Mouse (Mus musculus) hindbrain, embryonic 16.5 days (tissue): Measurements from ENCODE around the gene Arhgap33. TPM values are rescaled to one million over a fixed set of nuclear protein-coding genes. Genes with fewer than 3 reads are reported as not detected.

Experiments used
- ATAC-seq: fragments of 200-750 bp; cut with Nextera tagmentation; 2 replicates; pipeline ENCODE4 v1.8.0; 2017; ENCODE audit warnings: moderate TSS enrichment, moderate library complexity
- H3K27ac ChIP-seq: fragments of 300-500 bp; sonication (generic); 2 replicates; pipeline ENCODE4 v1.5.1; 2014; ENCODE audit warnings: low read depth, mild to moderate bottlenecking, control low read depth, low read length, moderate library complexity
- H3K27me3 ChIP-seq: fragments of 300-500 bp; sonication (generic); replicated peaks from 2 replicates; pipeline ENCODE4 v1.6.1; 2014; ENCODE audit warnings: low read length; ENCODE audit not compliant: control insufficient read depth, insufficient read depth
- H3K36me3 ChIP-seq: fragments of 300-500 bp; sonication (generic); 2 replicates; pipeline ENCODE4 v1.6.1; 2014; ENCODE audit warnings: mild to moderate bottlenecking, low read length, moderate library complexity, mixed read lengths; ENCODE audit not compliant: control insufficient read depth, insufficient read depth
- H3K4me1 ChIP-seq: fragments of 300-500 bp; sonication (generic); 2 replicates; pipeline ENCODE4 v1.6.1; 2014; ENCODE audit warnings: low read depth, low read length; ENCODE audit not compliant: control insufficient read depth, insufficient read depth
- H3K4me2 ChIP-seq: fragments of 300-500 bp; sonication (generic); 2 replicates; pipeline ENCODE4 v1.6.1; 2014; ENCODE audit warnings: mild to moderate bottlenecking, low read length, control low read depth, moderate library complexity
- H3K4me3 ChIP-seq: fragments of 300-500 bp; sonication (generic); 2 replicates; pipeline ENCODE4 v1.5.1; 2014; ENCODE audit warnings: mild to moderate bottlenecking, low read length, control low read depth, moderate library complexity
- H3K9ac ChIP-seq: fragments of 300-500 bp; sonication (generic); 2 replicates; pipeline ENCODE4 v1.6.1; 2014; ENCODE audit warnings: low read depth, mild to moderate bottlenecking, control low read depth, low read length, moderate library complexity
- H3K9me3 ChIP-seq: fragments of 300-500 bp; sonication (generic); 2 replicates; pipeline ENCODE4 v1.6.1; 2014; ENCODE audit warnings: mild to moderate bottlenecking, low read length, moderate library complexity; ENCODE audit not compliant: control insufficient read depth
- WGBS: fragments of 180-500 bp; shearing (Covaris S2); extraction: QIAGEN DNeasy Blood & Tissue Kit; methylation state at CpG from one replicate; pipeline ENCODE4 v1.1.7; 2014; 5-methylcytosine and 5-hydroxymethylcytosine counted together
- polyA plus RNA-seq: library from polyadenylated mRNA; unstranded; fragments of >200 nt; fragmentation: Nextera tagmentation; extraction: Ambion mirVana; gene quantifications from 2 replicates; pipeline ENCODE4 v1.2.1, GENCODE M21; 2015

The Arhgap33 gene
- polyA plus RNA-seq, 1 experiment from 2014 or later = 94.8 TPM

DNA sequence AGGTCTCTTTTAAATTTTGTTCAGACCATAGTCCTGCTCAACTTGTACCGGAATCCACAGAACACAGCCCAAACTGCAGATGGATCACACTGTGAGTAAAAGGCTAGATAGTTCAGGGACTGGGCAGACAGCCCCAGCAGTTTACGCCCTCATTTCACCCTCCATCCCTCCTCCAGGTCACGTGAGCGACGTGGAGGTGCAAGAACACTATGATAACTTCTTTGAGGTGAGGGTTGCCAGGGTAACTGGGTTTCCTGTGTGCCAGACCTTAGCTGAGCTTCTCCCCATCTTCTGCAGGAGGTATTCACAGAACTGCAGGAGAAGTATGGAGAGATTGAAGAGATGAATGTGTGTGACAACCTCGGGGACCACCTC is 29.0 kb upstream of the Arhgap33 start:
- H3K4me2 ChIP-seq = peak overlapping the region; percentile 89
- H3K36me3 ChIP-seq = peaks cover 18% of the 10 kb centered on the region
- peaks cover 17% of the 10 kb centered on the region for H3K4me1 ChIP-seq
- peak overlapping the region; percentile 83 for H3K9ac ChIP-seq
- no peaks in the 10 kb centered on the region for H3K27me3 ChIP-seq
- peak overlapping the region; percentile 93 for H3K27ac ChIP-seq
- no peaks in the 10 kb centered on the region for H3K9me3 ChIP-seq
- no peak for ATAC-seq
- H3K4me3 ChIP-seq = peak overlapping the region; percentile 82
- WGBS = 24% methylated on average over 6 of the region's 6 CpGs

DNA sequence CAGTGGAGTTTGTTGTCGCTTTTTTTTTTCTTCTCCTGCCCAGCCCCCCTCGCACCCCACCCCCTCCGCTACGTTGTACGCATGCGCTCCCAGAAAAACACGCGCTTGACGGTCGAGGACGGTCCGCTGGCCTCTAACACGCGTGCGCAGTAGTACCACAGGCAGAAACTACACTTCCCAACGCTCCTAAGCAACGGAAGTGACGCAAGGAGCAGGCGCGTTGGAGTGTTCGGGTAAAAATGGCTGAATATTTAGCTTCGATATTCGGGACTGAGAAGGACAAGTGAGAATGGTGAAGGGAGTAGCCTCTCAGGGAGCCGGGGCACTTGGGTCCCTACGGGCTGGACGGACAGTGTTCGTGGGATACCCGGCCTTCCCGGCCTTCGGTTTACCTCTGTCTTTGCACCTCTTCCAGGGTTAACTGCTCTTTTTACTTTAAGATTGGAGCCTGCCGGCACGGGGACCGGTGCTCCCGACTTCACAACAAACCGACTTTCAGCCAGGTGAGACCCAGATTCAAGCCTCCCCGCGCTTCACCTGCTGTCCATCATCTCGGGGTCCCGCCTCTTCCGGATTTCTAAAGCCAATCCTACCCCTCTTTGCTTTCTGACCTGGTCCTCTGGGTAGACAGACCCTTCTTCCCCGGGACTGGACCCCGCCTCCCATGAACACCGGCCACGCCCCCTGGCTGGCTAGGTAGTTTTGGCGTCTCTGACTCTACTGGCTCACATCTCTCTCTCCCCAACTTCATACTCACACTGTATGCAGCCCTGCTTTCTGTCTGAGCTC is 28.5 kb upstream of the Arhgap33 start, which contains the start of the genes U2af1l4, Gm49396 and Psenen:
Gene U2af1l4, plus strand, starts transcription at position 185 of the 789 bp plus-strand sequence.
Gene Gm49396, plus strand, starts transcription at position 228 of the 789 bp plus-strand sequence.
Gene Psenen, minus strand, starts transcription at position 511 of the 789 bp plus-strand sequence.
- WGBS = under 1% methylated on average over 45 of the region's 45 CpGs
- Histone ChIP-seq H3K27me3 (no peaks in the 10 kb centered on the region), H3K4me1 (peaks cover 22% of the 10 kb centered on the region), H3K9ac (peak within 1 kb of the TSS; percentile 83), H3K4me2 (peak within 1 kb of the TSS; percentile 89), H3K9me3 (no peaks in the 10 kb centered on the region), H3K36me3 (peaks cover 13% of the 10 kb centered on the region), H3K27ac (peak within 1 kb of the TSS; percentile 93), H3K4me3 (peak within 1 kb of the TSS; percentile 82)
- ATAC-seq = peak; percentile 84

DNA sequence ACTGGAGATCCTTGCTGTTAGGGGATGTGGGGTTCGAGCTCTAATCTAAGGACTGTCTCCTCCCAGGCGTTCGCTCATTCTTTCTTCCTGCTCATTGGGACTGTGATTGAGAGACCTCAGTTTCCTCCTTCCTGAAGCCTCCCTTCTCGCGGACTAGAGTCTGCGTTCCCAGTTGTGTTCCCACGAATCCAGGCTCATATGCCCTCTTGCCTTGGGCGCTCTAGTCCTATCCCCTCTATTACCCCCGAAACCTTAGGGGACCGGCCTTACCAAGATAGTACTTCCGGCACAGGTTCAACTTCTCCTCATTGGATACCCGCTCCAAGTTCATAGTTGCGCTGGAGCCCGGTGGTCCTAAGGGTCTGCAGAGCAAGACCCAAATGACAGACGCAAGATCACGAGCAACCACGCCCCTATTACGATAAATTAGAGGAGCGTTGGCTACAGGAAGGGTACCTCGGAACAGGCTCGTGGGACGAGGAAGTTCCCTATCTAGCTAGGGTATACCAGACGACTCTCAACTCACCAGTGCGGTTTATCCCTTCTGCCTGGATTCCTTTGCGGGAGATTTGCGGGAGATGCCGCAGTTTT is 27.8 kb upstream of the Arhgap33 start:
- WGBS = 1% methylated on average over 27 of the region's 27 CpGs
- Histone ChIP-seq H3K9ac (peak overlapping the region; percentile 69), H3K36me3 (peaks cover 9% of the 10 kb centered on the region), H3K4me1 (peaks cover 25% of the 10 kb centered on the region), H3K27me3 (no peaks in the 10 kb centered on the region), H3K4me3 (peak overlapping the region; percentile 82), H3K27ac (peak overlapping the region; percentile 71), H3K9me3 (no peaks in the 10 kb centered on the region), H3K4me2 (peak overlapping the region; percentile 89)
- ATAC-seq = no peak

DNA sequence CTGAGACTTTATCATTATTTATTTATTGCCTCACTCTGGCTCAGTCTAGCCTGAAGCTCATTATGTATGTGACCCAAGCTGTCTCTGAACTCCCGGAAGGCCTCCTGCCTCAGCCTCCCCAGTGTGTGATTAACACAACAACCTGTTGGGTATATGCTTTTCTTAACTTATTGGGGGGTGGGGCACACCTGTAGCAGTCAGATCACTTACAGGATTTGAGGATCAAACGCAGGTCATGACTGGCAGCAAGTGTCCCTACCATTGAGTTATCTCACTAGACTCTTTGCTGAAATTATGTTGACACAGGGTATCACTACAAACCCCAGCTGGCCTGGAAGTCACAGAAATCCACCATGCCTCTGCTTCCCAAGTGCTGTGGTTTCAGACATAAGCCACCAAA is 25.4 kb upstream of the Arhgap33 start:
- Histone ChIP-seq H3K27ac (no peak overlapping the region), H3K4me1 (peaks cover 25% of the 10 kb centered on the region), H3K4me3 (no peak overlapping the region), H3K9me3 (no peaks in the 10 kb centered on the region), H3K27me3 (no peaks in the 10 kb centered on the region), H3K4me2 (no peak overlapping the region; the same call in 1 of the 2 replicates), H3K9ac (no peak overlapping the region), H3K36me3 (peaks cover 19% of the 10 kb centered on the region)
- ATAC-seq = no peak
- 48% methylated on average over 2 of the region's 2 CpGs for WGBS

DNA sequence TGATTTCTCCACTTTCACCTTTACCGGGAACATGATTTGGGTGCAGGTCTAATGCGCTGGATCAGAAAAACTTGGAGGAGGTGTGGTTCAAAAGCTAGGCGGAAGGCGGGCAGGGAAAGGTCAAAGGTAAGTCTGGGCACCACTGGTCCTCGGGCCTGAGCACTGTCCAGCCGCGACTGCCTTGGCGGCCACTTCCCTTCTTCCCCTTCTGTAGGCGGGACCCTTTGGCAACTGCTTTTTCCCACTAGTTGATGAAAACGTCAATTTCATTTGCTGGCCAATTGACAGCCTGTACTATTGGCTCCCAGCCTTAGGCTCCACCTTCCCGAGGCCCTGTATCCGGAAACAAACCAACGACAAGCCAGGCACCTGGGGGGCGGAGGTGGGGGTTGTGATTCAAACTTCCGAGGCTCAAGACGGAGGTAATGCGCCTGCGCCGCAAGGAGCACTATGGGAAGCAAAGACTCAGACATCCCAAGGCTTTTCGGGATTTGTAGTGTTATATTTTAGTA is 24.6 kb upstream of the Arhgap33 start, which contains the start of gene Lin37:
Gene Lin37, minus strand, starts transcription at position 396 of the 512 bp plus-strand sequence.
- no peaks in the 10 kb centered on the region for H3K9me3 ChIP-seq
- ATAC-seq = peak; percentile 90
- WGBS = under 1% methylated on average over 20 of the region's 20 CpGs

DNA sequence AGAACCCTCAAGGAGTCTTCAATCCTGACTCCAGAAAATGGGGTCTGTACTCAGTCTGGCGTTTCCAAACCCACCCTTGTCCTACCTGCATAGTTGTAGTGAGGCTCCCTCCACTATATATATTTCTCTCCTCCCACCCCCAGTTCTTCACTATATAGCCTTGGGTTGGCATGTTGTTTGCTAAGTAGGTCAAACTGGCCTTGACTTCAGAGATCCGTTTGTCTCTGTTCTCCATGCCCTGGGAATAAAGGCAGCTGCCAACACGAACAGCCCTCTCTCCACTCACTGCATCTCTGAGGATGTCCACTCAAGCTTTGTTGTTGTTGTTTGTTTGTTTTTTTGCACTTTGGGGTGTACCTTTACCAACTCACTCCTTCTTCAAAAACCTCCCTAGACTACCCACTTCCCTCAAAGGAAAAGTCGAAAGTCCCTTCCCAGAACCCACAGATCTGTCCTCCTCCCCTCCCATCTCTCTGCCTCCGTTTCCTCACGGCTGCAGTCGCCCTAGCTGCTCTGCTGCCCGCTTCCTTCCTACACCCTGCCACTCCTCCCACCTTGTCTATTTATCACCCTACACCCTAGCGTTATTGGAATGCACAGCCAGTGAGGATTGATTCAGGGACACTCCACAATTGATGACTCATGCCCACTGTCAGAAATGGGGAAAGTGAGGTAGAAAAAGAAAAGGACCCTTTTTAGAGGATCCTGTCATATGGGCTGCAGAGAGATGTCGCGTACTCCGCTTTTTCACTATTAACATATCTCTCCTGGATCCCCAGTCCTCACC is 24.0 kb upstream of the Arhgap33 start:
- Histone ChIP-seq H3K27me3 (no peaks in the 10 kb centered on the region), H3K9ac (peak overlapping the region; percentile 74), H3K36me3 (peaks cover 23% of the 10 kb centered on the region), H3K9me3 (no peaks in the 10 kb centered on the region), H3K4me3 (peak overlapping the region; percentile 62), H3K4me2 (peak overlapping the region; percentile 99), H3K4me1 (peaks cover 20% of the 10 kb centered on the region), H3K27ac (peak overlapping the region; percentile 64)
- 16% methylated on average over 12 of the region's 12 CpGs for WGBS
- ATAC-seq = peak; percentile 0; the same call in 1 of the 2 replicates

More for the DNA sequence above, 24.6 kb upstream of the Arhgap33 start, which contains the start of gene Lin37:
- Histone ChIP-seq H3K36me3 (peaks cover 23% of the 10 kb centered on the region), H3K9ac (peak within 1 kb of the TSS; percentile 74), H3K27ac (peak within 1 kb of the TSS; percentile 64), H3K4me1 (peaks cover 25% of the 10 kb centered on the region), H3K4me2 (peak within 1 kb of the TSS; percentile 99), H3K4me3 (peak within 1 kb of the TSS; percentile 62), H3K27me3 (no peaks in the 10 kb centered on the region)

DNA sequence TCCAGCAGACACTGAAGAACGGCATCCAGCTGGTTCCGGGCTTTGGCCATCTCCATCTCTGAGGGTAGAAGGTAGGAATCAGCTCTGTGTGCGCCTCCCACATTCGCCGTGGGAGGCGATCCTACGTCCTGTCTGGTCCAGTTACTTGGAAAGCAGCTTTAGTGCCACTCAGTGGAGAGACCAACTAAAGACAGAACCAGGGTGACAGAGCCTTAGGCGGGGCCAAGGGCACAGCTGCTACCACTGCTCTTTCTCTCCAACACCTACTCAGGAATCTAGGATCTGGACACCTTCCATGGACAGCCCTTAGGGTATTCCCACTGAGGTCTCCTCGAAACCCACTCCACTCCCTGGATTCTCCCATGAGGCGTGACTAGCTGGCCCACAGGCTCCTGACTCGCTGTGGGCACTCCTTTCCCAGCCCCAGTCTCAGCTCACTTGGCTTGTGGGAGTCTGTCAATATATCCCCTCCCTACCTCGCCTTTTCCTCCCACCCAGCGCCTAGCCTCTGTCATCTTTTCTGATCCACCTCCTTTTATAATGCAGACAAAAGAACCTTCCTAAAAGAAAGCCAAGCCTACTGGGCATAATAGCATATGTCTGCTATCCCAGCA is 23.1 kb upstream of the Arhgap33 start:
- no peak overlapping the region for H3K27ac ChIP-seq
- peaks cover 23% of the 10 kb centered on the region for H3K36me3 ChIP-seq
- H3K4me3 ChIP-seq = no peak overlapping the region; the same call in 1 of the 2 replicates
- peak overlapping the region; percentile 99 for H3K4me2 ChIP-seq
- no peaks in the 10 kb centered on the region for H3K27me3 ChIP-seq
- H3K4me1 ChIP-seq = peaks cover 26% of the 10 kb centered on the region
- no peak overlapping the region for H3K9ac ChIP-seq
- ATAC-seq = no peak
- WGBS = 89% methylated on average over 13 of the region's 13 CpGs
- no peaks in the 10 kb centered on the region for H3K9me3 ChIP-seq

DNA sequence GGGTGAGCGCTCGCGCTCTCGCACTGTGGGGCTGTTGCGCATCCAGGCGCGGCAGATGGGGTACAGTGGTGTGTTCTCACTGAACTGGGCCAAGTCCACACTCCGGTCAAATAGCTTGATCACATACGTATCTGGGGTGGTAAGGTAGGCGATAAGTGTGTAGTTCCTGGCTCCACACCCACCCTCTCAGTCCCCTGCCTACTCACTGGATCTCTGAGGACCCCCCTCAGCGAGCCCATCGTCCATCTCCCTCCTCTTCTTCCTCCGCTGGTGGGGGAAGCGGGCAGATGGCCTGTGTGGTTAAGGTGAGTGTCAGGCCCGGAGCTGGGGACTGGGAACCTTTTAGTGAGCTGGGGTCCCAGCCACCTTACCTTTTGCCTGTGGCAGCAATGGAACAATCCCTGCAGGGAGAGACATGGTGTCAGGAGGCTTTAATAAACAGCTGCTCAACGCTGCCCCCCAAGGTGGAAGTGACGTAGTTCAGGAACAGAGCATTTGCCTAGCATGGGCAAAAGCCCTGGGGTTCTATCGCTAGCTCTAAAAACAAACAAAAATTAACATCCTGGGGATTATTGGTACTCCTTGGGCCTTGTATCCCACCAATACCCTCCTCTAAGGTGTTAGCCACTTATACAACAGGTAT is 22.2 kb upstream of the Arhgap33 start:
- H3K4me1 ChIP-seq = peaks cover 31% of the 10 kb centered on the region
- no peaks in the 10 kb centered on the region for H3K9me3 ChIP-seq
- no peak overlapping the region for H3K9ac ChIP-seq
- H3K36me3 ChIP-seq = peaks cover 23% of the 10 kb centered on the region
- H3K27me3 ChIP-seq = no peaks in the 10 kb centered on the region
- no peak overlapping the region for H3K4me3 ChIP-seq
- ATAC-seq = no peak
- H3K27ac ChIP-seq = no peak overlapping the region
- H3K4me2 ChIP-seq = no peak overlapping the region
- 94% methylated on average over 18 of the region's 18 CpGs for WGBS
